9 mouse cellular contexts compared by ENCODE assay signal in the genomic region with DNA sequence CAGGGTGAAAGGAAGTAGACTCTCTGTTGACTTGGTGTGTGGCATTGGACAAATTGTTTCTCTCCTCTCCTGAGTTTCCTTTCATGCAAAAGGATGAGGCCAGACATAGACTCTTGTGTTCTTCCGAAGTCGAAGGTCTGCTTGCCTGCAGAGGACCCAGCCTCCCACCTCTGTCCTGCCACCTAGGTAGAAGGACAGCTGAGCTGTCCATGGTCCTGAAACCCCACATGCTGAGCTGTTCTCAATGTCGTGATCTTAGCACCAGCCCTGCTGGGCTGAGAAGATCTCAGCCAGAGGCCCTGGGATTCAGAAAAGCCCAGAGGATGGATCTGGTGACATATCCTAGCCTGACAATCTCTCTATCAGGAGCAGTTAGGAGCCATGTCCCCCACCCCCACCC. TPM values are rescaled to one million over a fixed set of nuclear protein-coding genes. Genes with fewer than 3 reads are reported as not detected.
DNase-seq lines count a peak whose midpoint lies in the region; ATAC-seq and TF ChIP-seq lines count a peak whose summit lies in the region.
"Had no signal": no experiment of that assay in that cellular context is flagged by ENCODE, and none has a peak within 500 bp of the region (broad histone marks: within the 10 kb centered on the region; RNA-seq: fewer than 3 reads in every experiment).

No protein-coding gene starts in this region.

- no peaks in the 10 kb centered on the region for H3K36me3 ChIP-seq in hindbrain, embryonic 11.5 days (ENCODE audit: control insufficient read depth, insufficient read depth, low read length)
- H3K36me3 ChIP-seq in hindbrain, postnatal 0 days (ENCODE audit: insufficient read depth, low read length): no peaks in the 10 kb centered on the region
- no peaks in the 10 kb centered on the region for H3K36me3 ChIP-seq in hindbrain, embryonic 13.5 days
- H3K36me3 ChIP-seq: hindbrain, embryonic 15.5 days had no signal

- DNase-seq in hindbrain, embryonic 11.5 days (ENCODE audit: low spot score): peak; percentile 66
- no peak for DNase-seq in hindbrain, postnatal 0 days (ENCODE audit: low spot score)
- DNase-seq in NIH3T3 (ENCODE audit: low read depth): peak; percentile 21
- peak; percentile 38 for DNase-seq in kidney, adult 9 months
- peak; percentile 32 for DNase-seq in ovary, postnatal 14 days (ENCODE audit: low spot score)
- no peak for DNase-seq in layer of hippocampus, adult 8-10 months (ENCODE audit: low spot score in 2 of 2)
- no peak for DNase-seq in right cerebral cortex, postnatal 25 days

- WGBS in hindbrain, embryonic 11.5 days: 18% methylated on average over 3 of the region's 3 CpGs
- 20% methylated on average over 3 of the region's 3 CpGs for WGBS in hindbrain, postnatal 0 days
- 17% methylated on average over 3 of the region's 3 CpGs for WGBS in hindbrain, embryonic 13.5 days

- no peak overlapping the region for H3K9ac ChIP-seq in hindbrain, embryonic 11.5 days (ENCODE audit: low read depth, low read length)
- no peak overlapping the region for H3K9ac ChIP-seq in hindbrain, postnatal 0 days (replicated peaks; ENCODE audit: low read length)
- no peak overlapping the region for H3K9ac ChIP-seq in hindbrain, embryonic 13.5 days
- H3K9ac ChIP-seq: hindbrain, embryonic 15.5 days had no signal

- H3K9me3 ChIP-seq in hindbrain, embryonic 11.5 days (ENCODE audit: control insufficient read depth, low read length): no peaks in the 10 kb centered on the region
- H3K9me3 ChIP-seq in hindbrain, postnatal 0 days (ENCODE audit: low read length): no peaks in the 10 kb centered on the region
- no peaks in the 10 kb centered on the region for H3K9me3 ChIP-seq in hindbrain, embryonic 13.5 days
- H3K9me3 ChIP-seq: hindbrain, embryonic 15.5 days had no signal

- no peaks in the 10 kb centered on the region for H3K4me1 ChIP-seq in hindbrain, embryonic 11.5 days (replicated peaks; ENCODE audit: control insufficient read depth, insufficient read depth, low read length)
- no peaks in the 10 kb centered on the region for H3K4me1 ChIP-seq in hindbrain, postnatal 0 days (ENCODE audit: insufficient read depth, low read length)
- no peaks in the 10 kb centered on the region for H3K4me1 ChIP-seq in hindbrain, embryonic 13.5 days (replicated peaks)

- H3K4me3 ChIP-seq in hindbrain, embryonic 11.5 days (ENCODE audit: low read depth, low read length): no peak overlapping the region
- H3K4me3 ChIP-seq in hindbrain, postnatal 0 days (ENCODE audit: low read length): no peak overlapping the region
- H3K4me3 ChIP-seq in hindbrain, embryonic 13.5 days: no peak overlapping the region
- H3K4me3 ChIP-seq: hindbrain, embryonic 15.5 days had no signal

- no peak for TF ChIP-seq CTCF in hindbrain, postnatal 0 days (IDR thresholded peaks at IDR 0.05; ENCODE audit: low read depth)

- H3K4me2 ChIP-seq in hindbrain, embryonic 11.5 days (replicated peaks; ENCODE audit: low read depth, low read length): no peak overlapping the region
- H3K4me2 ChIP-seq in hindbrain, postnatal 0 days (ENCODE audit: low read depth, low read length): no peak overlapping the region
- H3K4me2 ChIP-seq in hindbrain, embryonic 13.5 days: no peak overlapping the region
- H3K4me2 ChIP-seq: hindbrain, embryonic 15.5 days had no signal

- no peak for ATAC-seq in hindbrain, embryonic 11.5 days (ENCODE audit: low FRiP score)
- no peak for ATAC-seq in hindbrain, postnatal 0 days
- no peak for ATAC-seq in hindbrain, embryonic 13.5 days (ENCODE audit: low FRiP score)

- no peak overlapping the region for H3K27ac ChIP-seq in hindbrain, embryonic 11.5 days (ENCODE audit: low read depth, low read length)
- no peak overlapping the region for H3K27ac ChIP-seq in hindbrain, postnatal 0 days
- H3K27ac ChIP-seq in hindbrain, embryonic 13.5 days: no peak overlapping the region
- H3K27ac ChIP-seq: hindbrain, embryonic 15.5 days had no signal

- peaks cover 20% of the 10 kb centered on the region for H3K27me3 ChIP-seq in hindbrain, embryonic 11.5 days (ENCODE audit: control insufficient read depth, insufficient read depth, low read length)
- H3K27me3 ChIP-seq in hindbrain, postnatal 0 days (ENCODE audit: insufficient read depth, low read length): peaks cover 14% of the 10 kb centered on the region
- peaks cover 59% of the 10 kb centered on the region for H3K27me3 ChIP-seq in hindbrain, embryonic 13.5 days

RNA-seq across cellular contexts. Expression of a gene that starts 7.2 kb away (rescaled TPM):
- polyA plus RNA-seq in hindbrain, embryonic 11.5 days (2014; fragmentation: Nextera tagmentation; extraction: Ambion mirVana): not detected in 2 replicates
- total RNA-seq in hindbrain, postnatal 0 days (2014; rRNA removed): 10.5 and 13.6 TPM in 2 replicates
- 5.9 and 6.3 TPM in 2 replicates for polyA plus RNA-seq in hindbrain, postnatal 0 days (2015; fragmentation: Nextera tagmentation; extraction: Ambion mirVana)
- 100 to 1,000 TPM in 1 of 4 experiments, 10 to 100 TPM in 3; 77.2 to 102 (median 98.0) TPM for total RNA-seq in layer of hippocampus, adult 8-10 months (2022)
- polyA plus RNA-seq in hindbrain, embryonic 13.5 days (2015; fragmentation: Nextera tagmentation; extraction: Ambion mirVana): 0.26 TPM in 1 of 2 replicates, not detected in the other

RNA-seq across cellular contexts. Expression of a gene that starts 17.8 kb away (rescaled TPM):
- polyA plus RNA-seq in hindbrain, embryonic 11.5 days (2014; fragmentation: Nextera tagmentation; extraction: Ambion mirVana): not detected in 2 replicates
- not detected in 2 replicates for total RNA-seq in hindbrain, postnatal 0 days (2014; rRNA removed)
- not detected in 2 replicates for polyA plus RNA-seq in hindbrain, postnatal 0 days (2015; fragmentation: Nextera tagmentation; extraction: Ambion mirVana)
- total RNA-seq in layer of hippocampus, adult 8-10 months (2022): not detected
- not detected in 2 replicates for polyA plus RNA-seq in hindbrain, embryonic 13.5 days (2015; fragmentation: Nextera tagmentation; extraction: Ambion mirVana)
- polyA plus RNA-seq: hindbrain, embryonic 15.5 days had no signal

RNA-seq across cellular contexts. Expression of a gene that starts 35.6 kb away (rescaled TPM):
- polyA plus RNA-seq in hindbrain, embryonic 11.5 days (2014; fragmentation: Nextera tagmentation; extraction: Ambion mirVana): not detected in 2 replicates
- not detected in 2 replicates for total RNA-seq in hindbrain, postnatal 0 days (2014; rRNA removed)
- polyA plus RNA-seq in hindbrain, postnatal 0 days (2015; fragmentation: Nextera tagmentation; extraction: Ambion mirVana): 0.03 TPM in 1 of 2 replicates, not detected in the other
- total RNA-seq in layer of hippocampus, adult 8-10 months (2022): under 1 TPM in 1 of 4 experiments, not detected in 3; 0.04 TPM
- polyA plus RNA-seq in hindbrain, embryonic 13.5 days (2015; fragmentation: Nextera tagmentation; extraction: Ambion mirVana): not detected in 2 replicates
- polyA plus RNA-seq: hindbrain, embryonic 15.5 days had no signal

RNA-seq across cellular contexts. Expression of a gene that starts 41.2 kb away (rescaled TPM):
- 75.2 and 91.3 TPM in 2 replicates for polyA plus RNA-seq in hindbrain, embryonic 11.5 days (2014; fragmentation: Nextera tagmentation; extraction: Ambion mirVana)
- 101 and 102 TPM in 2 replicates for total RNA-seq in hindbrain, postnatal 0 days (2014; rRNA removed)
- 93.3 and 99.4 TPM in 2 replicates for polyA plus RNA-seq in hindbrain, postnatal 0 days (2015; fragmentation: Nextera tagmentation; extraction: Ambion mirVana)
- 10 to 100 TPM; 63.0 to 64.3 (median 64.0) TPM for total RNA-seq in layer of hippocampus, adult 8-10 months (2022)
- polyA plus RNA-seq in hindbrain, embryonic 13.5 days (2015; fragmentation: Nextera tagmentation; extraction: Ambion mirVana): 90.7 and 91.6 TPM in 2 replicates

Comparison
In these comparisons a context has a peak if more than half of its experiments do, and no peak if none do; other contexts are left out.
1. DNase-seq: peak in hindbrain, embryonic 11.5 days (single experiment), NIH3T3 (single experiment), kidney, adult 9 months (single experiment) and ovary, postnatal 14 days (single experiment); none in hindbrain, postnatal 0 days (single experiment), layer of hippocampus, adult 8-10 months (0 of 2) and right cerebral cortex, postnatal 25 days (single experiment).